Mouse (Mus musculus): Measurements from ENCODE around the gene Cyp1b1.

The Cyp1b1 gene

GRCm38 (mm10) chr17:79713643-79714367 lies 1.1 kb downstream of the Cyp1b1 start:
- peak in 1 of 2 experiments; percentile 19 for DNase-seq (ENCODE audit: low spot score in 2 of 2)

- DNase-seq (ENCODE audit: low spot score in 2 of 2): no peak
Observed at GRCm38 (mm10) chr17:79713276-79713642, 1.6 kb downstream of the Cyp1b1 start.

GRCm38 (mm10) chr17:79712536-79712935 lies 2.3 kb downstream of the Cyp1b1 start:
- DNase-seq (ENCODE audit: low spot score in 2 of 2): no peak

- no peak for DNase-seq (ENCODE audit: low spot score in 2 of 2)
Observed at GRCm38 (mm10) chr17:79711944-79712343, 2.9 kb downstream of the Cyp1b1 start.

GRCm38 (mm10) chr17:79710246-79710842 lies 4.5 kb downstream of the Cyp1b1 start:
- no peak for DNase-seq (ENCODE audit: low spot score in 2 of 2)

GRCm38 (mm10) chr17:79709718-79710117 lies 5.1 kb downstream of the Cyp1b1 start:
- no peak for DNase-seq (ENCODE audit: low spot score in 2 of 2)

- no peak for DNase-seq (ENCODE audit: low spot score in 2 of 2)
Observed at GRCm38 (mm10) chr17:79708168-79708567, 6.7 kb downstream of the Cyp1b1 start.

GRCm38 (mm10) chr17:79705671-79706455 lies 9.0 kb downstream of the Cyp1b1 start:
- DNase-seq (ENCODE audit: low spot score in 2 of 2): no peak

- DNase-seq (ENCODE audit: low spot score in 2 of 2): no peak
Observed at GRCm38 (mm10) chr17:79700871-79701270, 14.0 kb downstream of the Cyp1b1 start.

- no peak for DNase-seq (ENCODE audit: low spot score in 2 of 2)
Observed at GRCm38 (mm10) chr17:79699197-79699596, 15.7 kb downstream of the Cyp1b1 start.

GRCm38 (mm10) chr17:79695541-79695940 lies 19.3 kb downstream of the Cyp1b1 start:
- no peak for DNase-seq (ENCODE audit: low spot score in 2 of 2)

- DNase-seq (ENCODE audit: low spot score in 2 of 2): no peak
Observed at GRCm38 (mm10) chr17:79695106-79695505, 19.8 kb downstream of the Cyp1b1 start.

GRCm38 (mm10) chr17:79670837-79671236 lies 44.0 kb downstream of the Cyp1b1 start:
- DNase-seq (ENCODE audit: low spot score in 2 of 2): no peak

- DNase-seq (ENCODE audit: low spot score in 2 of 2): no peak
Observed at GRCm38 (mm10) chr17:79664106-79664417, 50.8 kb downstream of the Cyp1b1 start.

GRCm38 (mm10) chr17:79663393-79664105 lies 51.3 kb downstream of the Cyp1b1 start:
- DNase-seq (ENCODE audit: low spot score in 2 of 2): no peak

GRCm38 (mm10) chr17:79661848-79662247 lies 53.0 kb downstream of the Cyp1b1 start:
- DNase-seq (ENCODE audit: low spot score in 2 of 2): no peak

GRCm38 (mm10) chr17:79661387-79661786 lies 53.5 kb downstream of the Cyp1b1 start:
- DNase-seq (ENCODE audit: low spot score in 2 of 2): peak; percentile 15 to 63

- no peak for DNase-seq (ENCODE audit: low spot score in 2 of 2)
Observed at GRCm38 (mm10) chr17:79658863-79659262, 56.0 kb downstream of the Cyp1b1 start.

GRCm38 (mm10) chr17:79658452-79658851 lies 56.4 kb downstream of the Cyp1b1 start:
- no peak for DNase-seq (ENCODE audit: low spot score in 2 of 2)

- DNase-seq (ENCODE audit: low spot score in 2 of 2): no peak
Observed at GRCm38 (mm10) chr17:79657785-79658184, 57.1 kb downstream of the Cyp1b1 start.

GRCm38 (mm10) chr17:79654187-79654586 lies 60.7 kb downstream of the Cyp1b1 start:
- DNase-seq (ENCODE audit: low spot score in 2 of 2): no peak

- DNase-seq (ENCODE audit: low spot score in 2 of 2): no peak
Observed at GRCm38 (mm10) chr17:79653171-79653570, 61.7 kb downstream of the Cyp1b1 start.
